Mouse (Mus musculus): ENCODE results near the gene Hhat. TPM values are rescaled to one million over a fixed set of nuclear protein-coding genes. Genes with fewer than 3 reads are reported as not detected.

Hhat gene
- total and polyA plus RNA-seq, 2 experiments from 2014 or later = 2.5 to 3.4 TPM

DNA sequence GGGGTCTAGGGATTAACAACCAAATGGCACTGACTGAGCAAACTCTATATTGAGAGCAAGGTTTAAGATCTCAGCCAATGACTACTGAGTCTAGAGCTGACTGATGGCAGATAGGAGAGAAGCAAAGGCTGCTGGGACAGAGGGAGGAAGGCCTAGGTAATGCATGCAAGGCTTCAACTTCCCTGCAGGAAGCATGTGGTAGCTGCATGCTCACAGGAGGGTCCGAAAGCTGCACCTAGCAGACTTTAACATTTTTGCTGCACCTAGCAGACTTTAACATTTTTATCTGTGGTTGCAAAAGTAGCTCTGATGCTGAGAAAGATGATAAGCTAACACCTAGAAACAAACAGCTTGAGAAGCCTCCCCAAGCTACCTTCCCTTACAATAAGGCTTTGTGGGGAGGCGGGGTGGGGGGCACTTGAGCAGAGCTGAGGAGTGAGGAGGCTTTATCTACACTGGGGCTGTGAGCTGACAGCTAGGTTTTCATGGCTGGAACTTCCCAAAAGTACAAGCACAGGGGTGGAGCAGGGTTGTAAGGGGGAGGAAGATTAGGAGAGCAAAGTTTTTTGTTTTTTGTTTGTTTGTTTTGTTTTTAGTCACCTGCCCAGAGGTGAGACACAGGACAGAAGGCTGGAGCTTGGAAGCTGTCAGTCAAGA, 239.4 kb downstream of the Hhat start:
- Histone ChIP-seq H3K27ac (ENCODE audit: low read depth, low read length) (no peak overlapping the region), H3K36me3 (ENCODE audit: insufficient read depth, low read length) (no peaks in the 10 kb centered on the region), H3K4me3 (ENCODE audit: low read depth, low read length) (no peak overlapping the region), H3K9me3 (ENCODE audit: low read length) (no peaks in the 10 kb centered on the region), H3K9ac (replicated peaks; ENCODE audit: low read length, poor library complexity, severe bottlenecking) (no peak overlapping the region), H3K27me3 (ENCODE audit: insufficient read depth, low read length) (no peaks in the 10 kb centered on the region), H3K4me1 (ENCODE audit: insufficient read depth, low read length) (no peaks in the 10 kb centered on the region), H3K4me2 (ENCODE audit: low read depth, low read length, poor library complexity, severe bottlenecking) (no peak overlapping the region)
- ATAC-seq (ENCODE audit: low FRiP score) = no peak
- TF ChIP-seq CTCF (IDR thresholded peaks at IDR 0.05) = no peak
- no peak for DNase-seq (ENCODE audit: low spot score)
- 59% methylated on average over 2 of the region's 2 CpGs for WGBS

DNA sequence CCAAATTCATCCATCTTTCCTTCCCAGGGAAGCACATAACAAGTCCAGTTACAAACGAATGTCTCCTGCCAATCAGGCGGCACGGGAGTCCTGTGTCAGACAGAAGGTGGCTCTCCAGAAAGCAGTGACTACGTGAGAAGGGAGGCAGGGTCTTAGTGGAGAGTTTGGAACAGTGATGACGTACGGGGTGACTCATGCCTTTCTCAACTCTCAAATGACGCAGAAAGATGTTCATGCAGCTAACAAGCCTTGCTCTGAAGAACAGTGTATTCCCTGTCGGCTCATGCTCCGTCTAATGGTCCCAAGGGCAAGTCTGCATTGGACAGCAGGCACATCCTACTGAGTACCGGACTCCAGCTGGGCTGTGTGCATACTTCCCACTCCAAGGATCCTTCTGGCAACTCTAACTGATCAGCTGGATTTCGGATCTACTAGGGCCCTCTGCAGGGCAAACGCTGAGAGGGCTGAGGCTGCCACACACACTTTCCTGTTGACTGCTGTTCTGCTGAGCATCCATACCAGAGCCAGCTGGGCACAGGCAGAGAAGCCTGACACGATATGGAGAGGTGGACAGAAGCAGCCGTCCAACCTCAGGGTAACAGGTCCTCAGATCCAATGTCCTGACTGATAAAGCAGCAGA, 245.2 kb downstream of the Hhat start:
- Histone ChIP-seq H3K4me1 (ENCODE audit: insufficient read depth, low read length) (peaks cover 3% of the 10 kb centered on the region), H3K36me3 (ENCODE audit: insufficient read depth, low read length) (no peaks in the 10 kb centered on the region), H3K4me3 (ENCODE audit: low read depth, low read length) (no peak overlapping the region), H3K27ac (ENCODE audit: low read depth, low read length) (no peak overlapping the region), H3K9ac (replicated peaks; ENCODE audit: low read length, poor library complexity, severe bottlenecking) (no peak overlapping the region), H3K9me3 (ENCODE audit: low read length) (no peaks in the 10 kb centered on the region), H3K27me3 (ENCODE audit: insufficient read depth, low read length) (no peaks in the 10 kb centered on the region), H3K4me2 (ENCODE audit: low read depth, low read length, poor library complexity, severe bottlenecking) (no peak overlapping the region)
- 77% methylated on average over 14 of the region's 14 CpGs for WGBS
- peak; percentile 29 for TF ChIP-seq CTCF (IDR thresholded peaks at IDR 0.05)
- ATAC-seq (ENCODE audit: low FRiP score) = no peak
- DNase-seq (ENCODE audit: low spot score) = peak; percentile 19

DNA sequence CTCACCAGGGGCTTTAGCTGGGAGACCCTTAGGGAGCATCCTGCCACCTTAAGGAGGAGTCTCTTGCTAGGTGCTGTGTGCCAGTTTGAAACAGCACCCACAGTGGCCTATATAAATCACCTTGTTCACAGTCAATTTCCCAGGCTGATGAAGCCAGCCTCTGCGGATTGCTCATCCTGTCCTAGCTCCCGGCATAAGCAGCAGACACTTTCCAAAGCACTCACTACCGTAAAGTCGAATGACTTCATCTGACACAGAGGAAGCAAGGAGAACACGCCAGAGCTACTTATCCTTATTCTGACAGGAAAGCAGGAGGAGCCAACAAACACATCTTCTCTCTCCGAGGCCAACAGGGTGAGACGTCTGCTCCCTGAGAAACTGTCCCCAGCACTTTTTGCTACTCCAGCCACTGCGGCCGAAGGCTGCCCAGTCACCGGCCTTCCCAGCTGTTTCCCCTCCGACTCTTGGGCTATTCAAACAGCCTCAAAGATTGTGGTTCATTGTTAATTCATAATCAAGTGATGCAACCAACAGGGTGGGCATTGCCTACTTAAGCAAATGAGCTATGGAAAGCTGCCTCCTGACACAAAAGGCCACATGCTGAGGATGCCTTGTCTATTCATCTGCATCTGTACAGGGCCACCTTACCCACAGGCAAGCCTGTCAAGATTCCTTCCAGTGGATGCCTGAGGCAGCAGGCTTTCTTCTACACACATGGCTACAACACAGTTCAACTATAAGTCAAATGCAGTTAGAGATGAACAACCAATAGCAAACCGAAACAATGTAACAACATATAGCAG, 248.4 kb downstream of the Hhat start:
- Histone ChIP-seq H3K4me3 (ENCODE audit: low read depth, low read length) (no peak overlapping the region), H3K27ac (ENCODE audit: low read depth, low read length) (no peak overlapping the region), H3K9ac (replicated peaks; ENCODE audit: low read length, poor library complexity, severe bottlenecking) (no peak overlapping the region), H3K4me1 (ENCODE audit: insufficient read depth, low read length) (peaks cover 3% of the 10 kb centered on the region), H3K9me3 (ENCODE audit: low read length) (no peaks in the 10 kb centered on the region), H3K36me3 (ENCODE audit: insufficient read depth, low read length) (no peaks in the 10 kb centered on the region), H3K27me3 (ENCODE audit: insufficient read depth, low read length) (no peaks in the 10 kb centered on the region), H3K4me2 (ENCODE audit: low read depth, low read length, poor library complexity, severe bottlenecking) (no peak overlapping the region)
- WGBS = 34% methylated on average over 12 of the region's 12 CpGs
- TF ChIP-seq CTCF (IDR thresholded peaks at IDR 0.05) = no peak
- DNase-seq (ENCODE audit: low spot score) = peak; percentile 28
- ATAC-seq (ENCODE audit: low FRiP score) = no peak

DNA sequence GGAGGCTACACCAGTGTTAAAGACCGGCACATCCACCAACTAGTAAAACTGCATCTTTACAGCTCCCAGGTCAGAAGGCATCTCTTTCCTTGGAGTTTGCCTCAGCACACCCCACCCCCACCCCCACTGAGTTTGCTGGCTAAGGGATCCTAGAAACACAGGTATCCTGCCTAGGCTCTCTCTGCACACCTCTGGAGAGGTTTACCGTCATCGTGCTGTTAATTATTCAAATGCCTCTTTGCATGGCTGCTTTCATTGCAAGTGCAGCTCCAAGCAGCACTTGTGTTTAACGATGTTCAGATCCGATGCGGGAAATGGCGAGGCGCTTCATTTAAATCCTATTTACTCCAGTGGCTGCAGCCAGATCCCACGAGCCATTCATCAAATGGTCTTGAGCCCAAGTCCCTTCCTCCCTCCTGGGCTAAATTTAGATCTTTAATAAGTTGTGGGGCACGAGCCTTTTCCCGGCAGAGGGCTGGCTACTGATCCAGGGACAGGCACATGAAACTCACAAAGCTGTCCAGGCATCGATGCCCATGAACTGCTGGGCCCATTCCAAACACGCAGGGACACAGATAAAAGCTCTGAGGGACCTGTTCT, 250.1 kb downstream of the Hhat start:
- 29% methylated on average over 13 of the region's 13 CpGs for WGBS
- DNase-seq (ENCODE audit: low spot score) (peak; percentile 62), ATAC-seq (ENCODE audit: low FRiP score) (no peak)

DNA sequence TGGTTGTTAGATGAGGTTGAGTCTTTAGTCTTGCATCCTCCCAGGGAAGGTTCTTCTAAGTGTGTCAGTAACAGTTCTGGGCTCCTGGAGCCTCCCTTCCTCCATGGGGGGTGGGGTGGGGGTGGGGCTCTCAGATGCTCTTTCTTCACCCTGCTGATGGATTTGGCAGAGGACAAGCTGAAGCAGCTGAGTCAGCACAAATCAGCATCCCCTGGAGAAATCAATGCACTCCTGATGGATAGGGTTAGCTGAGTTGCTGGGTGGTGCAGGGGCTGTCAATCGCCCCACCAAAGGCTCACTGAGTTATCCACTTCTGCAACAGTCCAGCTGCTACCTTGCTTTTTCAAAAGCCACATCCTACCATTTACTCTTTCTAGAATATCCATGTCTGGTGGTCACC, 251.3 kb downstream of the Hhat start:
- ATAC-seq (ENCODE audit: low FRiP score) = no peak
- Histone ChIP-seq H3K4me1 (ENCODE audit: insufficient read depth, low read length) (peaks cover 3% of the 10 kb centered on the region), H3K27me3 (ENCODE audit: insufficient read depth, low read length) (no peaks in the 10 kb centered on the region), H3K4me3 (ENCODE audit: low read depth, low read length) (no peak overlapping the region), H3K9ac (replicated peaks; ENCODE audit: low read length, poor library complexity, severe bottlenecking) (no peak overlapping the region), H3K4me2 (ENCODE audit: low read depth, low read length, poor library complexity, severe bottlenecking) (no peak overlapping the region), H3K27ac (ENCODE audit: low read depth, low read length) (no peak overlapping the region), H3K9me3 (ENCODE audit: low read length) (no peaks in the 10 kb centered on the region), H3K36me3 (ENCODE audit: insufficient read depth, low read length) (no peaks in the 10 kb centered on the region)
- no peak for DNase-seq (ENCODE audit: low spot score)
- no peak for TF ChIP-seq CTCF (IDR thresholded peaks at IDR 0.05)
- 83% methylated on average over 1 of the region's 1 CpGs for WGBS

More for the DNA sequence above, 250.1 kb downstream of the Hhat start:
- Histone ChIP-seq H3K27ac (ENCODE audit: low read depth, low read length) (no peak overlapping the region), H3K27me3 (ENCODE audit: insufficient read depth, low read length) (no peaks in the 10 kb centered on the region), H3K4me1 (ENCODE audit: insufficient read depth, low read length) (peaks cover 3% of the 10 kb centered on the region), H3K9me3 (ENCODE audit: low read length) (no peaks in the 10 kb centered on the region), H3K36me3 (ENCODE audit: insufficient read depth, low read length) (no peaks in the 10 kb centered on the region), H3K4me3 (ENCODE audit: low read depth, low read length) (no peak overlapping the region), H3K4me2 (ENCODE audit: low read depth, low read length, poor library complexity, severe bottlenecking) (no peak overlapping the region), H3K9ac (replicated peaks; ENCODE audit: low read length, poor library complexity, severe bottlenecking) (no peak overlapping the region)
- no peak for TF ChIP-seq CTCF (IDR thresholded peaks at IDR 0.05)
